Mouse (Mus musculus): ENCODE results near the gene Maged2. TPM values are rescaled to one million over a fixed set of nuclear protein-coding genes. Genes with fewer than 3 reads are reported as not detected.
A peak's percentile ranks its signal among the peaks of the same experiment; 100 is the strongest.
"Not testable (repeated sequence)": the region's sequence is repeated elsewhere in the genome, so short reads cannot be mapped to it uniquely, and the experiment has no call there.

Gene Maged2
- total and polyA plus RNA-seq, 2 experiments from 2014 or later: 230 to 323 TPM

DNA sequence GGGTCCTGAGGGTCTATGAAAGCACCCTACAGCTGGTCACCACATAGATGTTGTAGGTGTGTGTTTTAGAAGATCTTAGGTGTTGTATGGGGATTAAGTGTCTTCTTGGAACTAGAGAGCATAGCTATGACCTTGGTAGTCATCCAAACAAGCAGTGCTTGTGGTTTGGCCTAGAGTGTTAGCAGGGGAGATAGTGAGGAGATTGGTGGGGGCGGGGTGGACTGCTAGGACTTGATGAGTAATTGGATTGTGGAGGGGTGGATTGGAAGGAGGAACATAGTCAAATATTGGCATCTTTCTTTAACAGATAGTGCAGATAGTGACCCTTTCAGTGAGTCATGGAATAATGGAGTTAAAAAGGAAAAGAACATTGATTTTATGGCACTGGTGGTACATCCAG is 1.5 kb upstream of the Maged2 start:
- H3K9ac ChIP-seq (replicated peaks; ENCODE audit: low read depth, low read length): no peak overlapping the region
- H3K4me3 ChIP-seq (ENCODE audit: low read depth, low read length): no peak overlapping the region
- peaks cover 10% of the 10 kb centered on the region; the same call in 1 of the 2 replicates for H3K36me3 ChIP-seq (replicated peaks; ENCODE audit: control insufficient read depth, insufficient read depth, low read length)
- no peaks in the 10 kb centered on the region for H3K27me3 ChIP-seq (ENCODE audit: control insufficient read depth, insufficient read depth, low read length)
- H3K27ac ChIP-seq (ENCODE audit: low read depth): no peak overlapping the region
- no peaks in the 10 kb centered on the region for H3K4me1 ChIP-seq (ENCODE audit: control insufficient read depth, insufficient read depth)
- H3K9me3 ChIP-seq (replicated peaks; ENCODE audit: control insufficient read depth, low read length): no peaks in the 10 kb centered on the region
- 54% methylated on average over 1 of the region's 1 CpGs for WGBS
- DNase-seq (ENCODE audit: low spot score) (no peak), ATAC-seq (ENCODE audit: insufficient read depth, low read depth) (no peak)
- TF ChIP-seq EP300 (IDR thresholded peaks at IDR 0.05; ENCODE audit: low read depth) (no peak), CTCF (IDR thresholded peaks at IDR 0.05; ENCODE audit: low read depth) (no peak)
- H3K4me2 ChIP-seq (ENCODE audit: low read depth, low read length): no peak overlapping the region

DNA sequence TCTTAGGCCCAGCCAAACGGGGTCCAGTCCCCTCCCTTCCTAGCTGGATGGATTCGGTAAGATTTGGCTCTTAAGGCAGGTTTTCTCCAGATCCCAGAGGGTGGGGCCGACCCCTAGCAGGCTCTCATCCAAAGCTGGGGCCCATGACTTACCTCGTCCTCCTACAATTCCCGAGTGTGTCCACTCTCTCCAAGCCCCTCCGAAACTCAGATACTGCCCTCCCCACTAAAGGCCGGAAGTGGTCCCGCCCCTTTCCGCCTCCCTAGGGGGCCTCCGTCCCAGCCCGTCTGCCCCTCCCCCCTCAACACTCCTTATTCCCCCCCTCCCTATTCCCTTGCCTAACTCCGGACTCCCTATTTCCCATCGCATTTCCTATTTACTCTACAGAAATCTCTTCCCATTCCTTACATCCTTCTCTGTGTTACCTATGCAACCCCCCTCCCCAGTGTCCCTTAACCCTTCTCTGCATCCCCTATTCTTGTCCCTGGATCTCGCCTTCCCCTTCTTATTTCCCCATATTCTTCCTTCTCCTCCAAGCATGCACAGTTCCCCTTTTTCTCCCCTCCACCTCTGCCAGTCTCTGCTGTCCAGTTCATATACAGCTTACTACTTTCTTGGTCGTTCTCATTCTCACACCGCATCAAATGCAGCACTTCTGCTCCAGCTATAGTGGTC is 544 bp downstream of the Maged2 start:
- TF ChIP-seq CTCF (IDR thresholded peaks at IDR 0.05; ENCODE audit: low read depth): no peak
- TF ChIP-seq EP300 (IDR thresholded peaks at IDR 0.05; ENCODE audit: low read depth): no peak
- Histone ChIP-seq H3K36me3 (replicated peaks; ENCODE audit: control insufficient read depth, insufficient read depth, low read length) (peaks cover 21% of the 10 kb centered on the region; the same call in 1 of the 2 replicates), H3K9me3 (replicated peaks; ENCODE audit: control insufficient read depth, low read length) (no peaks in the 10 kb centered on the region), H3K4me2 (ENCODE audit: low read depth, low read length) (peak overlapping the region; percentile 70), H3K27me3 (ENCODE audit: control insufficient read depth, insufficient read depth, low read length) (no peaks in the 10 kb centered on the region), H3K4me3 (ENCODE audit: low read depth, low read length) (peak overlapping the region; percentile 64), H3K9ac (replicated peaks; ENCODE audit: low read depth, low read length) (peak overlapping the region; percentile 54), H3K27ac (ENCODE audit: low read depth) (peak overlapping the region; percentile 76), H3K4me1 (ENCODE audit: control insufficient read depth, insufficient read depth) (no peaks in the 10 kb centered on the region)
- peak; percentile 43 for DNase-seq (ENCODE audit: low spot score)
- WGBS: 19% methylated on average over 16 of the region's 16 CpGs
- ATAC-seq (ENCODE audit: insufficient read depth, low read depth): peak; percentile 68

DNA sequence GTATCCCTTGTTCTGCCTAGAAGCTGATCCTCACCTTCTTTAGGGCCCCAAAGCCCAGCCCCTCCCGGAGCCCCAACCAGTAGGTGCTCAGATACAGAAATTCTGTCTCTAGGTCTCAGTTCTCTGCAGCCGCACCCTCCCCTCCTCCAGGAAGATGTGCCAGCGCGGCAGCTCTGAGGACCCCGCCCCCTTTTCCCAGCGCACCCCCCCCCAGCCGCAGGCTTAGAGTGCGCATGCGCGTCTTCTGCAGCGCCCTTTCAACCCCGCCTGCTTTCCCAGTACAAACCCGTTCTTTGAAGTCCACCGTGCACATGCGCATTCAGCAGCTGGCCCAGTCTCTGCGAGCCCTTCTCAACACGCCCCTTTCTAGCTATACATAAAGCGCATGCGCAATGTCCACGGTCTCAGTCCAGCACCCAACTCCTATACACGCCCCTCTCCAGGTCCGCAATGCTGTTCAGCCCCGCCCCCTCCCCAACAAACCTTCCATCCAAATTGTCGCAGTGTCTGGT is 1.3 kb downstream of the Maged2 start:
- Histone ChIP-seq H3K4me2 (ENCODE audit: low read depth, low read length) (peak overlapping the region; percentile 70), H3K27me3 (ENCODE audit: control insufficient read depth, insufficient read depth, low read length) (no peaks in the 10 kb centered on the region), H3K36me3 (replicated peaks; ENCODE audit: control insufficient read depth, insufficient read depth, low read length) (peaks cover 21% of the 10 kb centered on the region; the same call in 1 of the 2 replicates), H3K9ac (replicated peaks; ENCODE audit: low read depth, low read length) (peak overlapping the region; percentile 54), H3K4me3 (ENCODE audit: low read depth, low read length) (peak overlapping the region; percentile 64), H3K9me3 (replicated peaks; ENCODE audit: control insufficient read depth, low read length) (no peaks in the 10 kb centered on the region), H3K27ac (ENCODE audit: low read depth) (peak overlapping the region; percentile 76; the same call in 1 of the 2 replicates), H3K4me1 (ENCODE audit: control insufficient read depth, insufficient read depth) (no peaks in the 10 kb centered on the region)
- peak; percentile 92 for ATAC-seq (ENCODE audit: insufficient read depth, low read depth)
- WGBS: 23% methylated on average over 20 of the region's 24 CpGs
- DNase-seq (ENCODE audit: low spot score): peak; percentile 93
- TF ChIP-seq CTCF (IDR thresholded peaks at IDR 0.05; ENCODE audit: low read depth) (no peak), EP300 (IDR thresholded peaks at IDR 0.05; ENCODE audit: low read depth) (no peak)

DNA sequence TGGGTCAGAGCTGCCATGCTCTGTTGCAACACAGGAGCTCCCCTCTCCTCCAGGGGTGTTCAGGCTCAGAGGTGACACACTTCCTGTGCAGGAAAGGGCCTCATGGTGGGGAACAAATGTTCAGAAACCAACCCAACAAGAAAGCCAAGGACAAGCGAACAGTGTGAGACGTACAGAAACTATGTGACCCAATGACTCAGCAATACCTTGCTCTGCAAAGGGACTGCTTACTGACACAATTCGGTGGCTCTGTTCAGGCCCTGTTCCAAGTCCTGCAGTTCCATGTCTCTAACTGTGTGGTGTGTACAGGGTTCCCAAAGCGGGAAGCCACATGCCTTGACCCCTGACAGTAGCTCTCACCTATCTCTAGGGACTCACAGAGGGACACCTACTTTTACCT is 13.2 kb downstream of the Maged2 start:
- H3K9ac ChIP-seq (replicated peaks; ENCODE audit: low read depth, low read length); H3K36me3 ChIP-seq (replicated peaks; ENCODE audit: control insufficient read depth, insufficient read depth, low read length); H3K27ac ChIP-seq (ENCODE audit: low read depth); H3K27me3 ChIP-seq (ENCODE audit: control insufficient read depth, insufficient read depth, low read length); ATAC-seq (ENCODE audit: insufficient read depth, low read depth); H3K4me3 ChIP-seq (ENCODE audit: low read depth, low read length); DNase-seq (ENCODE audit: low spot score); H3K4me2 ChIP-seq (ENCODE audit: low read depth, low read length); H3K4me1 ChIP-seq (ENCODE audit: control insufficient read depth, insufficient read depth); H3K9me3 ChIP-seq (replicated peaks; ENCODE audit: control insufficient read depth, low read length): not testable (repeated sequence)
- 81% methylated on average over 1 of the region's 4 CpGs for WGBS

DNA sequence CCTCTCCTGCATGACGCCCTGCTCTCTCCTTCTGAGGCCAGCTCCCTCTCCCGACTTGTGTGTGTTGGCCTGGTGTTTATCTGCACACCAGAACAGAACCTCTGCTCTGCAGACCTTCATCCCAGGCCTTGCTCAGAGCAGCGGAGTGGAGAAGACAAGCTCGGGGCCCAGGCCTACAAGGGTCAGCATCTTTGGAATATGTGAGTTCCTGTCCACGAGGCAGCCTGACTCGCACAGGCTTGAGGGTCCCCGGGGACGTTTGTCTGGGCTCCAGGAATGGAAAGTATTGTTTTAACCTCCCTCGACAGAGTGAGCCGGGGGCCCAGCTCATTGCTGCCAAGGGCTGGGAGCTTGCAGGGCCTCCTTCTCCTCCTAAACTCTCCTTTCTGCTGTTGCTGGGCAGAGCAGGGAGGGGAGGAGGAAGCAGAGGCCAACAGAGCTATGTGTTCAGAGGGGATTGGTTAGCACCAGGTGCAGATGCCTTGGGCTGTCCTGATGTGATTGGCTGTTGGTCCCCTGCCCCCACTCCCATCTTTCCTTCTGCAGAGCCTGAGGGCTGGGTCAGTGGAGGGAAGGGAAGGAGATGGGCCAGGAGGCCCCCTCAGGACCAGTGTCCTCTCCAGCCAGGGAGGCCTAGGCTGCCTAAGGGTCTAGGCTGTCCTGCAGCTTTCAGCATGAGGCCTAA is 15.5 kb downstream of the Maged2 start:
- not testable (repeated sequence) for H3K36me3 ChIP-seq (replicated peaks; ENCODE audit: control insufficient read depth, insufficient read depth, low read length); H3K4me2 ChIP-seq (ENCODE audit: low read depth, low read length); H3K4me3 ChIP-seq (ENCODE audit: low read depth, low read length); DNase-seq (ENCODE audit: low spot score); H3K27me3 ChIP-seq (ENCODE audit: control insufficient read depth, insufficient read depth, low read length); H3K9me3 ChIP-seq (replicated peaks; ENCODE audit: control insufficient read depth, low read length); H3K9ac ChIP-seq (replicated peaks; ENCODE audit: low read depth, low read length); H3K27ac ChIP-seq (ENCODE audit: low read depth); H3K4me1 ChIP-seq (ENCODE audit: control insufficient read depth, insufficient read depth)
- peak; percentile 89 for ATAC-seq (ENCODE audit: insufficient read depth, low read depth)
- WGBS: 39% methylated on average over 2 of the region's 10 CpGs

Other genes with a start within 250 kb of the Maged2 start
- 1.5 and 10.6 TPM in 2 replicates for gene Pfkfb1, start 226.1 kb downstream of the Maged2 start, total RNA-seq (2014; rRNA removed; ENCODE audit: low replicate concordance)
- 3.5 and 3.9 TPM in 2 replicates for gene Pfkfb1, start 226.1 kb downstream of the Maged2 start, polyA plus RNA-seq (2015; fragmentation: Nextera tagmentation; extraction: Ambion mirVana)
- 3.3 and 8.8 TPM in 2 replicates for gene Apex2, start 224.5 kb downstream of the Maged2 start, total RNA-seq (2014; rRNA removed; ENCODE audit: low replicate concordance)
- gene Apex2, start 224.5 kb downstream of the Maged2 start, polyA plus RNA-seq (2015; fragmentation: Nextera tagmentation; extraction: Ambion mirVana): 5.4 and 6.9 TPM in 2 replicates
- gene Tro, start 156.8 kb downstream of the Maged2 start, total RNA-seq (2014; rRNA removed; ENCODE audit: low replicate concordance): 15.0 and 19.9 TPM in 2 replicates
- gene Tro, start 156.8 kb downstream of the Maged2 start, polyA plus RNA-seq (2015; fragmentation: Nextera tagmentation; extraction: Ambion mirVana): 5.0 and 6.5 TPM in 2 replicates
- gene Gnl3l, start 203.0 kb upstream of the Maged2 start, total RNA-seq (2014; rRNA removed; ENCODE audit: low replicate concordance): 27.0 and 33.4 TPM in 2 replicates
- gene Gnl3l, start 203.0 kb upstream of the Maged2 start, polyA plus RNA-seq (2015; fragmentation: Nextera tagmentation; extraction: Ambion mirVana): 15.2 and 15.4 TPM in 2 replicates
- gene Fgd1, start 231.8 kb upstream of the Maged2 start, total RNA-seq (2014; rRNA removed; ENCODE audit: low replicate concordance): 11.4 and 17.4 TPM in 2 replicates
- 4.8 and 5.1 TPM in 2 replicates for gene Fgd1, start 231.8 kb upstream of the Maged2 start, polyA plus RNA-seq (2015; fragmentation: Nextera tagmentation; extraction: Ambion mirVana)